Mouse (Mus musculus) heart, adult 11 months (tissue): ENCODE data around the gene Gramd4.
"Not testable (repeated sequence)": the region's sequence is repeated elsewhere in the genome, so short reads cannot be mapped to it uniquely, and the experiment has no call there.

Source experiments
- DNase-seq: peaks from one replicate; pipeline ENCODE4 v3.0.0; 2022

Gramd4 gene

DNA sequence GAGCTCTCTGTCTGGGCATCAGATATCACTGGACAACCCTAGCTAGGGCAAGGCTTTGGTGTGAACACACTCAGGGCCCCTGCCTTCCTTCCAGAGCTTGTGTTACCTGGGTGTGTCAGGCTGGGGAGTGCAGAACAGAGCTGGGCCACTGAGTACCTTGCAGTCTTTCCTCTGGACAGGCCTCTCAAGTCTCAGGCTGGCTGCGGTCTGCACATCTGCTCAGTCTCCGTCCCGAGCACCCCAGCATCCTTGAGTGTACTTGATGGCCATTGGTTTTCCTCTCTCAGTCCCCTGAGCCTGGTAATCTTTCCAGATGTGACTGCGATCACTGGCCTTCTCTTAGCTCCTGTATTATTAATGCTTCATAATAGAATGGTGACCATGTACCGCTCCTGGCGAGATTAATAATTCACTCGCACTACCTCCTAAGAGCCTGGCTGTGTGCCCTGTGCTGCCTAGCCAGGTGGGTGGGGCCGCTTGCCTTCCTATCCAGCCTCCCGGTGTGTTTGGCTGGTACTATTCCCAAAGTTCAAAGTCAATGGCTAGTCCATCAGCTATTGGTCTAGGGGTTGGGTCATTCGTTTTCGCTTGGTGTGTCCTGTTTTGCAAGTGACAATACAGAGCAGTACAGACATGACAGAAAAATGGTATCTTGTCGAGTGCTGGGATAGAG, 34.6 kb downstream of the Gramd4 start:
- peak; percentile 96 for DNase-seq

DNA sequence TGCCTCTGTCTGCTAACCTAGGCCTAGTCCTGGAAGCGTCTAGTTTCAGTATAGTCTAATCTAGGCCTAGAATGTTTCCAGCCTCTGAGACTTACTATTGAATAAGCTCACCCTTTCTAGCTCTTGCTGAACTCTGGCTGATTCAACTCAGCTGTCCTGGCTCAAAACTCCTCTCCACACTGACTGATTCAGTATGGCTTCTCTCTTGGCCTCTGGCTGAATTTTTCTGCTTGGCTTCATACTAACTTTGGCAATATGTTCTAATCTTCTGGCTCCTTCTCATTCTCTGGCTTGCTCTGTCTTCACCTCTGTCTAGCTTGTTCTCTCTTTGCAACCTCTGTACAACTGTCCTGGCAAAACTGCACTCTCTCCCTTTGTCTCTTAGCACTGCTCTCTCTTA, 35.7 kb downstream of the Gramd4 start:
- peak; percentile 96 for DNase-seq

DNA sequence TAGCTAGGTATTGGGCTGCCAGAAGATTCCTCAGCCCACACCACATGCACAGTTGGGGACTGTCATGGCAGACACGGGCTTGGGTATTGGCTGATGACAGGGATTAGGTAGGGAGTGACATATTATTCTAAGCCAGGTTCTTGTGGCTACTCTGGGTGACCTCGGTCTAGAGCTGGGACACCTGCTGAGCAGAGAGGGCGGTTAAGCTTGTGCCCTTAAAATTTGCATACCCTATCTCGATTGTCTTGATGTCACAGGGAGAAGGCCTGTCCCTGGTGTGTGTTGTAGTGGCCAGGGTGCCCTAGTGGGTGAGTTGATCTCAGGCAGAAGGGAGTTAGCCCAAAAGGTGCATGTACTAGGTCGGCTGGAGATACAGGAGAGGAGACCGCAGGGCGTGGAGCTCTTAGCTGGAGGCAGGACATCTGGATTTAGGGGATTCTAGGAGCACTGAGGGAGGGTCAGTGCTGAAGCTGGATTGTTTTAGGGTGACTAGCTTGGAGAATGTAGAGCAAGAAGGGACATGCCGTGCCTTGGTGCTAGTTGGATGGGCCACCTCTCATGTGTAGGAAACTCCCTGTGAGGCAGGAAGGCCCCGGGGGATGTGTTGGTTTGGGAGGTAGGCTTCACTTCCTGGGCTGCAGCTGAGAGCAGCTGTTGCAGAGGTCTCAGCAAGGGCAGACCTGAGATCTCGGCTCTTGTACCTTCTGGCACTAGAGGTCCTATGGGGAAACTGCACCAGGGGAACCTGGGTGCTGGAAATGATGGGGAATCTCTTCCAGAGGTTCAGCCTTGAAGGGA, 37.0 kb downstream of the Gramd4 start:
- peak; percentile 96 for DNase-seq

DNA sequence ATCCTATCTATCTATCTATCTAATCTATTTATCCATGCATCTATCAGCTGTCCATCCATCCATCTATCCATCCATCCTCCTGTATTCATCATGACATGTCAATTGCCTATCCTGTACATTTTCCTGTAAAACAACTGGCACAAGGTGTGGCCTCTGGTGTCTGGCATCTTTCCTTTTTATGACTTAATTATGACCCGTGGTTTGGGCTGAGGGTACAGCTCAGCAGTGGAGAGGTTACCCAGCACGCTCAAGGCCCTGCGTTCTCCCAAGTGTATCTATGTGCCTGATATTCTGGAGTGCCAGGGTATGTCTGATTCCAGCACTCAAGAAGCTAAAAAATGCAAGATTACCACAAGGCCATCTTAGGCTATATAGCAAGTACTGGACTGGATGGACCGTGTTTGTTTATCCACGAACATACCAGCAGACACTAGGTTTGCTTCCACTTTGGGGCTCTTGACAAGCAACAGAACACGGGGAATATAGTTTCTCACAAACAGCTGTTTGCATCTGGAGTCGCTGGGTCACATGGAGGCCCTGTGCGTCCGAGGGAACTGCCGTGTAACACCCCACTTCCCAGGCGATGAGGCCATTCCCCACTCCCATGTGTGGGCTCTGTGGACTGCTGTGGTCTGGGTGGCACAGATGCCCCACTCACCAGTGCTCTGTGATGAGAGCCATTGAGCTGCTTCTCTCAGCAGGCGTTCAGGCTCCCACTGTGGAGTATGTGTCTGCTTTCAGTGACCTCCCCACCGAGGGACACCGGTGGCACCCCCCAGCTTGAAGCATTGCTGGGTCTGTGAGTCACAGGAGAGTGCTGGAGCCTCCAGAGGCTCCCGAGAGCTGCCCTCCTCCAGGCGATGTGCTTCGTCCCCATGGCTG, 38.5 kb downstream of the Gramd4 start:
- peak; percentile 98 for DNase-seq

DNA sequence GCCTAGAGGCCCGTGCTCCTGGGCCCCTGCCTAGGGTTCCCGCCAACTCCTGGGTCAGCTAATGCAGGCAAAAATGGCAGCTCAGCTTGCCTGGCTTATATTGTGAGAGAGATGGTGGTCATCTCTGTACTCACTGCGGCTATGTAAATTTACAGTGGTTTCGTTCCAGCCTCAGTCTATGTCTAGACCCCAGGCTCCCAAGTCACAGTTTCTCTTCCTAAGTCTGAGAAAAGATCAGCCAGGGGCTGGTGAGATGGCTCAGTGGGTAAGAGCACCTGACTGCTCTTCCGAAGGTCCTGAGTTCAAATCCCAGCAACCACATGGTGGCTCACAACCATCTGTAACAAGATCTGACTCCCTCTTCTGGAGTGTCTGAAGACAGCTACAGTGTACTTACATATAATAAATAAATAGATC, 39.1 kb downstream of the Gramd4 start:
- DNase-seq: not testable (repeated sequence)

DNA sequence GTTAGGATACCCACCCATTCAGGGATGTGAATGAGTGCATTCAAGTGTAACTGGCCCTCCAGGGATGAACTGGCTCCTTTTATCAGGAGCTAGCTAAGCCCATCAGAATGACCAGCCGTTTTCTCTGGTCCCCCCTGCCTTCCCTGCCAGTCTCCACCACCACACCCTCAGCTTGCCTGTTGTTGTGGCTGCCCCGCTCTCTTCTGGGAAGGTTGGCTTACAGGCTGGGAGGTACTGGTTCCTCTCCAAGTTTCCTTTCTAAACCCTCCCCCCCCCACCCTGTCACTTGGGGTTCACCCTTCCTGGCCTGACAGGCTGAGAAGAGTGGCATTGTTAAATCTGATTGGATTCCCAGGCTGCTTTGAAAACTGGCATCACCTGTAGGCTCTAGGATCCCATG, 40.4 kb downstream of the Gramd4 start:
- DNase-seq: peak; percentile 93

DNA sequence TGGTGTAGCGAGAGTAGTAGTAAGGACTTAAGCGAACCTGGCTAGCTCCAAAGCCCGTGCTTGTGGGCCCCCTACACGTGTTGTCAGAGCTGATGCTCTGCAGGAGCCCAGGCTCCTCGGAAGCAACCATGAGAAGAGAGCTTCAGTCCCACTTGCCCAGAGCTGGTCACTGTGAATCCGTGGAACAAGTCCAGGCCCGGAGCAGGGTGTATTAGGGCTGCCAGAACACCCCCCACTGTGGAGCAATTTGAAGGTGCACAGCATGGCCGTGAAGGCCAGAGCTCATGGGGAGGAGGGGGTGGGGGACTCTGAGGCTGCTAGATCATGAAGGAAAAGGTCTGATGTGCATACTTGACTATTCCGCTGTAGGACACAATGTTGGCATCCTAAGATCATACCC, 44.1 kb downstream of the Gramd4 start:
- peak; percentile 87 for DNase-seq

DNA sequence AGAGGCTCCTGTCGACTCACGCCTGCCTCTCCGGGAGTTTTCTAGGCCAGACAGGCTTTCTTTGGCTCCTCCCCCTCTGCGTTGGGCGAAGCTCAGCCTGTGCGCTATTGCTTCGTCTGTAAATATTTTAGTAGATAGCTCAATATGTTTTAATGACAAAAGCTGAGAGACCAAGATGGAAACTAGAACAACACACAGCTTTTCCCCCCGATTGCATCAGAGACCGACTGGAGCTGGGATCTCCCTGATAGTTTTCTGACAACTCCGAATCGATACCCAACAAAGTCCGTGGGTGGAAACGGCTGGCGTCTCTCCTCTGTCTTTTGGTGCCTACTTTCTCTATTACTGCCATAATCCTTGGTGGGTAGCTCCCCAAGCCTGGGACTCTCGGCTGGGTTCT, 44.8 kb downstream of the Gramd4 start:
- no peak for DNase-seq

DNA sequence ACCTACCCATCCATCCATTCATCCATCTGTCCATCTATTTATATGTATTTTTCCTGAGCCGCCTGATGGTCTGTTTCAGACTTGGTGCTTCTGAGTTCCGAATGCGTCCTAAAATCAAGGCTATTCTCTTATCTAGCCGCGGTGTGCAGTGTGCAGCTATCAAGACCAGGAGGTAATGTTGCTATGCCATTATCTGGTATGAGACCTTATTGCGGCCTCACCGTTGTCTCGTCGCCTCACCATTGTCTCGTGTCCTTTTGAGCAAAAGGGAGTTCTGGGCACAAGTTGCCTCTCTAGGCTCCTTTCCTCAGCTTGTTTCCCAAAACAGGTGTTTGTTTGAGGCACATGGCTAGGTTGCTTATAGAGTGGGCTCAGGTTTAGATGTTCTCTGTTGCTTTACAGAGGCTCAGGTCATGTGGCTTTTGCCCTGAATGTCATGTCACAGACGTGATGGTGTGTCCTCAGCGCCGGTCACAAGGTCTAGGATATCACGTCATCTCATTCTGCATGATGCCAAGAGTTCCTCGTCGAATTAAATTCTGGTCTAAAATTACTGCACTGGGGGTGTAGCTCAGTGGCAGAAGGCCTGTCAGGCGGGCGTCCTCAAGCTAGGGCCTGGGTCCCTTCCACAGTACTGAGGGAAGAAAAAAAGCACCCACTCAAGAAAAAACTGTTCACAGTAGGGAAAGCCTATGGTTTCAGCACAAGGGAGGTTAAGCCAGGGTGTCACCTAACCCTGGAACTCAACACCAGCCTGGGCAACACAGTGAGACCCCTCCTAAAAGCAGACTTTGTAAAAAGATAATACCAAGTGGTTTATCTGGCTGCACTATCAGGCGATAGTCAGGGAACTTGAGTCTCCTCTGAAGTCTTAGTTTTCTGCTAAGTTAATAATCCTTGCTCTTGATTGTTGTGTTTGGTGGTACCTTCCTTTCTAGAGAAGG, 47.2 kb downstream of the Gramd4 start:
- DNase-seq: peak; percentile 94

DNA sequence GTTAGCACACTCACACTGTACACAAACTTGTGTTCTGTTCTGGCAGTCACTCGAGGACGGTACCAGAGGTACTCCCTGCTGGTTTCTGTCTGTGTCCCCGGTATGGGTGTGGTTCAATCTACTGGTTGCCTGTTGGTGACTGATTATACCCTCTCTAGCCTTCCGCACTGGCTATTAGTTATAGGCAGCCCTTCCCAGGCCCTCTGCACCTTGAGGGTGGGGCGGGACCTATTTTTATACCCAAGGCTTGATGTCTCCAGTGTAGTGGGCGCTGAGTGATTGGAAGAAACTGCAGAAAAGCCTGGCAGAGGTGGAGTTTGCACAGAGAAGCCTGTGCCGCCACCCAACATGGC, 47.8 kb downstream of the Gramd4 start:
- DNase-seq: peak; percentile 92

DNA sequence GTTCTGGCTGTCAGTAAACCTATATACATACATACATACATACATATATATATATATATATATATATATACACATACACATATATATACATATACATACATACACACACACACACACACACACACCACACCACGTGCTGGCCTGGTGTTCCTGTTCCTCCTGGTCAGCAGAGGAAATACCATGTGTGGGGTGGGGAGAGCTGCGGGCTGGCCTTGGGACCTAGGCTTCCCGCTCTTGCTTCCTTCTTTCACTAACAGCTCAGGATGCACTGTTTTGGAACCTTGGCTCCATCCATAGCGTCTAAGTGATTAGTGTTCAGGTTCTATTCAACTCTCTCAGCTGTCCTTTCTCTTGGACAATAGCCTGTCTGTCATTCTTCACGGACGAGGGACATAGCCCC, 48.3 kb downstream of the Gramd4 start:
- peak; percentile 94 for DNase-seq

DNA sequence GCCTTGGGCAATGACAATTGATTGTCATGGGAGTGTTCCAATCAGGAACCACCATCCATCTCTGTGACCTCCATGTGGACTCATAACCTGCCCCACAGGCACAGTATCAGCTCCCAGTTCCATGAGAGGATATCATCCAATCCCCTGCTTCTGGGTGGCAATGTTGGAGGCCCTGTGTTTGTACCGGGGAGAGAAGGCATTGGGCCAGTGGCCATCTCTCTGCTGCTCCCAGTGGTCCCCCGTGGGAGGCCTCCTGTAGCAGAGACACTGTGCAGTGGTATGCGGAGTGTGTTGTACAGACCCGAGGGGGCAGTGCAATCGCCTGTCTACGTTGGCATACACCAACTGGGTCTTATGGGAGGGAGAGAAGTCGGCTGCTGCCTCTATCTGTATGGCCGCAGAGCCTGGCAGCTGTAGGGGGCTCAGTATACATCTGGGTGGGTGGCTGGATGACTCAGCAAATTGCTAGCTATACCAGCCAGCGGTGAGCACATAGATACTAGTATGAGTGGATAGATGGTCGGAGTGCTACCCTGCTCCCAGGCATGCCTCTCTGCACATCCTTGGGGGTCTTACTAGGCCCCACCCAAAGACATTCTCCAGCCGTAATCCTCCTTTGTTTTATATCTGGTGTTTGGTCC, 50.5 kb downstream of the Gramd4 start:
- DNase-seq: peak; percentile 90

DNA sequence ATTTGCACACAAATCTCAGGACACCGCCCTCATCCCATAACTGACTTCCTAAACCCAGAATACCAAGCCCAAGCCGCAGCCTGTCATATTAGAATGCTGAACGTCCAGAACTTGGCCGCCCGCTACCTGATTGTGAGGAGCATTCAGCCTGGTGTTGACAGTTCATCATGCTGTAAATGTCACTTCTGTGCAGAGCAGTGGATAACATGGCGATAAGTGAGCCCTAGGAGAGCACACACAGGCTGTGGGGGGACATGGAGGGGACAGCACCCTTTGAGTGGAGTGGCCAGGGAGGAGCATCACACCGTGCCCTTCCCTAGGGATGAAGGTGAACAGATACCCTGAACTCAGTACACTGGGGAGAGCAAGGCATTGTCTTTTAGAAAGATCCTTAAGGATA, 51.8 kb downstream of the Gramd4 start:
- peak; percentile 97 for DNase-seq

DNA sequence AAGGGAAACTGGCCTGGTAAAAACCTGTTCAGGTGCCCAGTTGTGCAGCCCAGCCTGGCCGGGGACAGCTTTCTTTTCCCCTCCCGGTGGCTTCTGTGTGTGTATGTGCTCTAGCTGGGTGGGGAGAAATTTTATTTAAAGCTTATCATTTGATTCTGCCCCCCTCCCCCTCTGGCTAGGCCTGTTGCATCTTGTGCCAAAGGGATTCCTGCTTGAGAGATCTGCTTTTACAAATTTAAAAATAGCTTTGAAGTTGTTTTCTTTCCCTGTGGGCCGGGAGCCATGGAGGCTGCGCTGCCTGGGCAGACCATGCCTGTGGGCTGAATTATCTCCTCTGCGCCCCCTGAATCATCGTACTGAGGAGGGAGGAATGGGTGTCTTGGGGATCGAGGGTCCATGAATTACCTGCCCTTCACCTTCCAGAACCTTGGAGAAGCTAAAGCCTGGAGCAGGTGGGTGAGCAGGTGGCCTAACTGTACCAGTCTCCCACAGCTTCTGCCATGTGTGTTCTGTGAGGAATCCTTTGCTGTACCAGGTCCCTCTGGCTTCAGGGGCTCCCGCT, 52.2 kb downstream of the Gramd4 start:
- peak; percentile 97 for DNase-seq

DNA sequence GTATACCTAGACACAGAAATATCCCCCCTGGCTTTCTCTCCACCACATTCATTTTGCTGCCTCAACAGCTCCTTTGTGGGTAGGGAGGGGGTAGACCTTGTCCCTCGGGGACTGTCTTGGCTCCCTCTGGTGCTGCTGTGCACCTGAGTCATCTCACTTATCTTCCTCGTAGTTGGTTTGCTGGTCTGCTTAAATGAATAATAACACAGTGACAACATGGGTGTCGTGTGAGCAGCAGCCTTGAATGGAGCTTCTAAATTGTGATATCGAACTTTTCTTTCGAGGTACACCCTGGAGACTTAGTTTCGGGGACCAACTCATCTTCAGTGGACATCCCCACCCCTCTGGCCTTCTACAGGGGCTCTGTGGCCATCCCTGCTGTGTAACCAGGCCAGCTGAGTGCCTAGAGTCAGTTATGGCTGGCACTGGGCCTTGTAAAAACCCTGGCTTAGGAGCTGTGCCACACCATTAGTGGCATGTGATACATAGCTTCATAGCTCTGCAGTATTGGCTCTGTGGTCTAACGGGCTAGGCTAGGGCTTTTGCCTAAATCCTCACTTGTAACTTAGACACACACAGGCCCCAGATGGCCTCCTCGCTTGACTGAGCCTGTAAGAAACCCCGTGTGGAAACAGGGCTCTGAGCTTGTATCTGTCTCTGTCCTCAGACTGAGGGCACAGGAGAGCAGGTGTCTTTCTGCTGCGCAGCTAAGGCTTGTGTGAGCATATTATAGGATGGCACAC, 53.0 kb downstream of the Gramd4 start:
- DNase-seq: peak; percentile 93

DNA sequence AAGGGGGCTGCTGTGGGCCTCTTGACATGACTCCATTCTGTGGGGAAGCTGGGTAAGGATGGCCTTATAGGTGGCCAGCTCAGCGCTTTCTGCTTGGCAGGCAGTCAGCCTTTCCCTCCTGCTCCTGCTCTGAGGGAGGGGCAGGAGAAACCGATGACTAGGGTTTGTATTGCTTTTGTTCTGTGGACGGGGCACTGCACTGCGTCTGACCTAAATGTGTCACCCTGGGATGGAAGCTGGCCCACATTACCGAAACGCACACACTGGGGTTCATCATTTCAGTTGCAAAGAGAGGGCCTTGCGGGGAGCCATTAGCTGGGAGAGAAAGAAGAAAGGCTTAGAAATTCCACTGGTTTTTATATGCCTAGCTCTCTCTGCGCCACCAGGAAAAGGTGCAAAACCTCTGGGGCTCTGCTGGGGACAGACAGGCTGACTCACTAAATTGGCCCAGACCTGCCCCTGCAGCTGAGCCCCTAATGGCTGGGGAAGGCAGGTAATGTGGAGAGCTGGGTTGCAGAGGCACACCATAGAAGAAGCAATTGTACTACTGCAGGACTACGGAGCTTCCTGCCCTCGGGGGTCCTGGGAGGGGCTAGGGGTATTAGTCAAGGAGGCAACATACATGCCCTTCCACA, 55.3 kb downstream of the Gramd4 start:
- DNase-seq: peak; percentile 95

DNA sequence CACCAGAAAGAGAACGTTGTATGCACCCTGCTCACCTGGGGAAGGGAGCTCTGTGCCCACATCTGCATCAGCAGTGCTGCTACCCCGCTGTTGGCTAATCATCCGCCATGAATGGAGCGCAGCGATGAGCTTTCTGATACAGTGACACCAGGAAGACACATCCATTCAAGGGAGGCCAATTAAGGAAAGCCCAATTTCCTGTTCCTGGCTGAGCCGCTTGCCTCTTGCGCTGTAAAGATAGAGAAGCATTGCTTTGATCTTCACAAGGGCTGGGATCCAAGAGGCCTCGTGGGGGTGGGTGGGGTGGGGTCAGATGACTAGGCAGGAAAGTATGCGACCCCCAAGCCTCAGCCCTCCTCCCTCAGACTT, 55.8 kb downstream of the Gramd4 start:
- peak; percentile 92 for DNase-seq

DNA sequence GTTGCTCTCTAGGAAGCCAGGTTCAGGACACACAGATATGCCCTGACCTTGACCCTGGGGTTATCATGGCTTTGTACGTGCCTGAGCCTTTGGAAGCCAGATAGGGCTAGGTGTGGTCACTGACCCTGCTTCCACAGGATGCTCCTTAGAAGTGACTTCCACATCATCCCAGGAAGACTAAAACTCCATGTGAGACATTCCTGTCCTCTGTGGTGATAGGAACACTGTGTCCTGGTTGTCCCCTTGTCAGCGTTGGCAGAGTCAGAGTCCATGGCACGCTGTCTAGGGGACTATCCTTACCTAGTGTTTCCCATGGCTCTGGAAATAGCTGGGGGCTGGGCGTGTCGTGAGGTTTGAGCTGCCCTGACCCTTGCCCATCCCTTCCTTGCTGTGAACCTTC, 58.9 kb downstream of the Gramd4 start:
- peak; percentile 98 for DNase-seq

DNA sequence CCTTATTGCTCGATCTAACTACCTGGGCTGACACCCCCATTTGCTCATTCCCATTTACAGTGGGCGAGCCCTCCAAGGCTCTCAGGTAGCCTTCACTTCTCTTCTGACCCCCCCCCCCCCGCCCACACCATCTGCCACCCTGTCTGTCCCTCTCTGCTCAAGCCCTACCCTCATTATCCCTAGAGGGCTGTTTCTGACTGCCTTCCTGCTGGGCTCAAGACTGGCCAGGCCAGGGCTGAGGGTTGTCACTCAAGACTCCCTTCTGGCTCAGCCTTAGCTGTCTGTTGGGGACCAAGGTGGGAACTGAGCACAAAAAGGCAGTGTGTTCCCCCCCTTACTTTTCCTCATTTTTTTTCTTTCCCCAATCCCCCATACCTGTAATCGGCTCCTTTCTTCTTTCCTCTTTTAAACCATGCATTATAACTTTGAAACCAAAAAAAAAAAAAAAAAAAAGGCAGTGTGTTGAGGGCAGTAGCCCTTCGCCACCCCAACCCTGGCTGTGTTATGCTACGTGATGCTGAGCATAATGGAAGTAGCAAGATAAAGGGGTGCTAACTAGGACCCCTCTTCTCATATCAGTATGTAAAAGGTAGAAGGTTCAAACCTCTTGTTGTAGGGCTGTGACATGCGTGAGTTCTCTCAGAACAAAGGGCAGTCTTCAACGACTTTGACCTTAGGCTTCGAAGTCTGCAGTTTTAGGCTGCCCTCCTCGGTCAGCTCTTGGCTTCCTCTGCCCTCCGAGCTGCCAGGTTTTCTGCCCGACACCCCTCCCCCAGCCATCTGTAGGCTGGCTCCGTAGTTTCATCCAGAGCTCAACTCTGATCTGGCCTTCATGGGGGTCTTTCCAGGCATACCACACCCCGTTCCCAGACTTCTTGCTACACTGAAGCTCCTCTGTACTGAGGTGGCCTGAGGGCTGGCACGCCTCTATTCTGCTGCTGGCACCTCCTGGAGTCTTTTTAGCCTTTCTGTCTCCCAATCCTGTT, 59.9 kb downstream of the Gramd4 start:
- DNase-seq: no peak
